Mouse (Mus musculus) hindbrain, embryonic 11.5 days (tissue): Measurements from ENCODE around the gene Nfic. TPM values are rescaled to one million over a fixed set of nuclear protein-coding genes. Genes with fewer than 3 reads are reported as not detected.

Experiments used
- ATAC-seq: fragments of 200-750 bp; cut with Nextera tagmentation; 2 replicates; pipeline ENCODE4 v1.8.0; 2017; ENCODE audit warnings: mild to moderate bottlenecking, moderate TSS enrichment, moderate library complexity; ENCODE audit not compliant: low FRiP score
- DNase-seq: peaks from one replicate; pipeline ENCODE4 v3.0.0-alpha.2; 2015; ENCODE audit warnings: low spot score
- H3K27ac ChIP-seq: fragments of 300-500 bp; sonication (generic); 2 replicates; pipeline ENCODE4 v1.5.1; 2014; ENCODE audit warnings: mild to moderate bottlenecking, low read depth, low read length
- H3K27me3 ChIP-seq: fragments of 300-500 bp; sonication (generic); 2 replicates; pipeline ENCODE4 v1.6.1; 2014; ENCODE audit warnings: mild to moderate bottlenecking, low read length, moderate library complexity, mixed read lengths; ENCODE audit not compliant: control insufficient read depth, insufficient read depth
- H3K36me3 ChIP-seq: fragments of 300-500 bp; sonication (generic); 2 replicates; pipeline ENCODE4 v1.6.1; 2014; ENCODE audit warnings: mild to moderate bottlenecking, low read length, moderate library complexity, mixed read lengths; ENCODE audit not compliant: control insufficient read depth, insufficient read depth
- H3K4me1 ChIP-seq: fragments of 300-500 bp; sonication (generic); replicated peaks from 2 replicates; pipeline ENCODE4 v1.6.1; 2014; ENCODE audit warnings: low read length, mixed read lengths; ENCODE audit not compliant: control insufficient read depth, insufficient read depth
- H3K4me2 ChIP-seq: fragments of 300-500 bp; sonication (generic); replicated peaks from 2 replicates; pipeline ENCODE4 v1.6.1; 2014; ENCODE audit warnings: mild to moderate bottlenecking, low read depth, low read length
- H3K4me3 ChIP-seq: fragments of 300-500 bp; sonication (generic); 2 replicates; pipeline ENCODE4 v1.5.1; 2014; ENCODE audit warnings: low read depth, low read length
- H3K9ac ChIP-seq: fragments of 300-500 bp; sonication (generic); 2 replicates; pipeline ENCODE4 v1.6.1; 2014; ENCODE audit warnings: low read depth, low read length
- H3K9me3 ChIP-seq: fragments of 300-500 bp; sonication (generic); 2 replicates; pipeline ENCODE4 v1.6.1; 2016; ENCODE audit warnings: low read length; ENCODE audit not compliant: control insufficient read depth
- WGBS: fragments of 180-500 bp; shearing (Covaris S2); extraction: QIAGEN DNeasy Blood & Tissue Kit; methylation state at CpG from one replicate; pipeline ENCODE4 v1.1.7; 2014; 5-methylcytosine and 5-hydroxymethylcytosine counted together
- polyA plus RNA-seq: library from polyadenylated mRNA; unstranded; fragments of >200 nt; fragmentation: Nextera tagmentation; extraction: Ambion mirVana; gene quantifications from 2 replicates; pipeline ENCODE4 v1.2.1, GENCODE M21; 2014

Nfic gene
- polyA plus RNA-seq: 10.9 and 11.9 TPM in 2 replicates

GRCm38 (mm10) chr10:81455181-81455895, at the start of gene Nfic:
Gene Nfic (minus strand): TSS chr10:81455635.
- no peak within 1 kb of the TSS for H3K9ac ChIP-seq
- WGBS: 64% methylated on average over 28 of the region's 28 CpGs
- DNase-seq (no peak), ATAC-seq (no peak)
- H3K27ac ChIP-seq: no peak within 1 kb of the TSS
- no peaks in the 10 kb centered on the region for H3K9me3 ChIP-seq
- no peak within 1 kb of the TSS for H3K4me3 ChIP-seq
- H3K4me1 ChIP-seq: 0 out of 2 replicates have a peak, but pooled peaks cover 2% of the 10 kb centered on the region
- H3K27me3 ChIP-seq: peaks cover 67% of the 10 kb centered on the region
- H3K4me2 ChIP-seq: no peak within 1 kb of the TSS
- no peaks in the 10 kb centered on the region for H3K36me3 ChIP-seq

GRCm38 (mm10) chr10:81502658-81503057, 47.2 kb upstream of the Nfic start:
- Histone ChIP-seq H3K27me3 (no peaks in the 10 kb centered on the region), H3K9me3 (no peaks in the 10 kb centered on the region), H3K4me3 (peak overlapping the region; percentile 23), H3K9ac (0 out of 2 replicates have a peak overlapping the region, but pooled peaks have one; percentile 32), H3K36me3 (no peaks in the 10 kb centered on the region), H3K4me2 (peak overlapping the region; percentile 49), H3K27ac (no peak overlapping the region), H3K4me1 (no peaks in the 10 kb centered on the region)
- peak; percentile 90 for DNase-seq
- peak; percentile 16; the same call in 1 of the 2 replicates for ATAC-seq
- WGBS: 11% methylated on average over 36 of the region's 36 CpGs

GRCm38 (mm10) chr10:81501863-81502262, 46.4 kb upstream of the Nfic start:
- no peak for DNase-seq
- no peak overlapping the region for H3K4me3 ChIP-seq
- no peaks in the 10 kb centered on the region for H3K9me3 ChIP-seq
- H3K27ac ChIP-seq: no peak overlapping the region
- WGBS: 83% methylated on average over 5 of the region's 5 CpGs
- H3K9ac ChIP-seq: no peak overlapping the region
- no peak for ATAC-seq
- H3K4me1 ChIP-seq: no peaks in the 10 kb centered on the region
- no peak overlapping the region for H3K4me2 ChIP-seq
- no peaks in the 10 kb centered on the region for H3K36me3 ChIP-seq
- no peaks in the 10 kb centered on the region for H3K27me3 ChIP-seq

- Histone ChIP-seq H3K4me1 (peaks cover 6% of the 10 kb centered on the region), H3K36me3 (no peaks in the 10 kb centered on the region), H3K9ac (no peak within 1 kb of the TSS), H3K27me3 (no peaks in the 10 kb centered on the region), H3K4me3 (no peak within 1 kb of the TSS), H3K4me2 (no peak within 1 kb of the TSS), H3K27ac (no peak within 1 kb of the TSS), H3K9me3 (no peaks in the 10 kb centered on the region)
- DNase-seq: no peak
- ATAC-seq: no peak
- WGBS: 83% methylated on average over 2 of the region's 3 CpGs
Measured at GRCm38 (mm10) chr10:81500032-81500431, 44.6 kb upstream of the Nfic start, which contains the start of gene S1pr4. Gene S1pr4 (minus strand): TSS chr10:81500132.

GRCm38 (mm10) chr10:81499250-81499901, 43.9 kb upstream of the Nfic start:
- H3K9ac ChIP-seq: no peak overlapping the region

GRCm38 (mm10) chr10:81498316-81499249, 43.1 kb upstream of the Nfic start:
- H3K9ac ChIP-seq: no peak overlapping the region
- DNase-seq: no peak
- ATAC-seq: no peak
- no peak overlapping the region for H3K4me2 ChIP-seq
- no peaks in the 10 kb centered on the region for H3K36me3 ChIP-seq
- H3K9me3 ChIP-seq: no peaks in the 10 kb centered on the region
- H3K4me3 ChIP-seq: no peak overlapping the region
- H3K27me3 ChIP-seq: no peaks in the 10 kb centered on the region
- H3K4me1 ChIP-seq: peaks cover 7% of the 10 kb centered on the region
- 88% methylated on average over 38 of the region's 38 CpGs for WGBS
- no peak overlapping the region for H3K27ac ChIP-seq

More at GRCm38 (mm10) chr10:81499250-81499901, 43.9 kb upstream of the Nfic start:
- Histone ChIP-seq H3K27me3 (no peaks in the 10 kb centered on the region), H3K36me3 (no peaks in the 10 kb centered on the region), H3K4me2 (no peak overlapping the region), H3K27ac (no peak overlapping the region), H3K4me3 (no peak overlapping the region), H3K9me3 (no peaks in the 10 kb centered on the region), H3K4me1 (peaks cover 7% of the 10 kb centered on the region)
- DNase-seq (no peak), ATAC-seq (no peak)
- WGBS: 68% methylated on average over 23 of the region's 23 CpGs

GRCm38 (mm10) chr10:81497401-81498270, 42.2 kb upstream of the Nfic start:
- Histone ChIP-seq H3K9ac (no peak overlapping the region), H3K4me1 (peaks cover 7% of the 10 kb centered on the region), H3K27me3 (no peaks in the 10 kb centered on the region), H3K36me3 (no peaks in the 10 kb centered on the region), H3K9me3 (no peaks in the 10 kb centered on the region), H3K27ac (no peak overlapping the region), H3K4me3 (no peak overlapping the region), H3K4me2 (no peak overlapping the region)
- DNase-seq: no peak
- 87% methylated on average over 17 of the region's 17 CpGs for WGBS
- ATAC-seq: no peak
